Mouse (Mus musculus): Measurements from ENCODE around the gene Stat5b. TPM values are rescaled to one million over a fixed set of nuclear protein-coding genes. Genes with fewer than 3 reads are reported as not detected.

Stat5b gene
- total and polyA plus RNA-seq, 2 experiments from 2014 or later, result 8.8 to 22.6 TPM

DNA sequence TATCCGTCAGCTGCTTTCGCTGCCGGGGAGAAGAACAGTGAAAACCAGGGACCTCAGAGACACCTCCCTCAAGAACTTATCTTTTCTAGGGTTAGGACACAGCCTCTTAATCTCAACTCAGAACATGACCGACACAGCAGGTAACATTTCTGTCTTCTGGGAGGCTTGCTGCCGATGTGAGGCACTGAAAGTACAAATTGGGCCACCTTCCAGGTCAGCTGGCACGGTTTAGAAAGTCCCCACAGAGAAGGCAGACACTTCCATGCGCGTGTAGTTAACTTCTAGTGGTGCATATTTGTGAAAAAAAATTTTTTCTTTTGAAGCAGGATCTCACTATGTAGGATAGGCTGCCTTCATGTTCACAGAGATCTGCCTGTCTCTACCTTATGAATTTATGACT, 66.2 kb downstream of the Stat5b start:
- TF ChIP-seq CTCF (IDR thresholded peaks at IDR 0.05; ENCODE audit: low read depth), result no peak
- 78% methylated on average over 8 of the region's 8 CpGs for WGBS
- H3K9me3 ChIP-seq (ENCODE audit: low read length), result no peaks in the 10 kb centered on the region
- no peak overlapping the region for H3K9ac ChIP-seq
- H3K27me3 ChIP-seq (ENCODE audit: insufficient read depth, low read length), result no peaks in the 10 kb centered on the region
- peaks cover 23% of the 10 kb centered on the region for H3K36me3 ChIP-seq (ENCODE audit: insufficient read depth)
- no peak overlapping the region for H3K4me3 ChIP-seq (ENCODE audit: low read depth, low read length)
- no peak overlapping the region for H3K4me2 ChIP-seq (ENCODE audit: low read depth)
- H3K27ac ChIP-seq (ENCODE audit: low read depth, low read length), result no peak overlapping the region
- DNase-seq (no peak), ATAC-seq (no peak)
- H3K4me1 ChIP-seq (ENCODE audit: insufficient read depth), result no peaks in the 10 kb centered on the region

DNA sequence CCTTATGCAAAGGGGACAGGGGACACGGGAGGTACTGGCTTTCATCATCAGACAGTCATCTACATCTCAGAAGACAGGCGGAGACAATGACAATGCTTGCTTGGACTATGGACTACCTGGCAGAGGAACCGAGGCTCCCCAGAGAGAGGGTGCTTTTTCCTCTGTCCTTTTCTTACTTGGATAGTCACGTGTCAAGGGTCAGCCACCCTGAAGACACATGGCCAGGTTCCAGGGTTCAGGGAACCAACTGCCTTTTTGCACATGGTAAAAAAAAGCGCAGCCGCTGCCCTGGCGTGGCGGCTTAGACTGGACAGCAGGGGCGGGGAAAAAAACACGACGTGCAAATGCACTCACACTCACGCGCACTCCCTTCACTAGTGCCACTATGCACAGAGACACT, 68.0 kb downstream of the Stat5b start:
- Histone ChIP-seq H3K9me3 (ENCODE audit: low read length) (no peaks in the 10 kb centered on the region), H3K27me3 (ENCODE audit: insufficient read depth, low read length) (no peaks in the 10 kb centered on the region)

GRCm38 (mm10) chr11:100781763-100782475, 68.6 kb downstream of the Stat5b start:
- Histone ChIP-seq H3K27ac (ENCODE audit: low read depth, low read length) (no peak overlapping the region), H3K36me3 (ENCODE audit: insufficient read depth) (peaks cover 13% of the 10 kb centered on the region), H3K27me3 (ENCODE audit: insufficient read depth, low read length) (no peaks in the 10 kb centered on the region), H3K4me2 (ENCODE audit: low read depth) (no peak overlapping the region), H3K9ac (no peak overlapping the region), H3K4me1 (ENCODE audit: insufficient read depth) (no peaks in the 10 kb centered on the region), H3K4me3 (ENCODE audit: low read depth, low read length) (no peak overlapping the region), H3K9me3 (ENCODE audit: low read length) (no peaks in the 10 kb centered on the region)
- DNase-seq (no peak), ATAC-seq (no peak)
- TF ChIP-seq CTCF (IDR thresholded peaks at IDR 0.05; ENCODE audit: low read depth), result no peak
- 91% methylated on average over 15 of the region's 15 CpGs for WGBS

More for the DNA sequence above, 68.0 kb downstream of the Stat5b start:
- Histone ChIP-seq H3K27ac (ENCODE audit: low read depth, low read length) (no peak overlapping the region), H3K36me3 (ENCODE audit: insufficient read depth) (peaks cover 17% of the 10 kb centered on the region), H3K4me1 (ENCODE audit: insufficient read depth) (no peaks in the 10 kb centered on the region), H3K4me2 (ENCODE audit: low read depth) (no peak overlapping the region), H3K4me3 (ENCODE audit: low read depth, low read length) (no peak overlapping the region), H3K9ac (no peak overlapping the region)
- no peak for ATAC-seq
- no peak for DNase-seq
- WGBS, result 89% methylated on average over 13 of the region's 13 CpGs
- TF ChIP-seq CTCF (IDR thresholded peaks at IDR 0.05; ENCODE audit: low read depth), result no peak

- ATAC-seq (no peak), DNase-seq (no peak)
- 78% methylated on average over 8 of the region's 8 CpGs for WGBS
- Histone ChIP-seq H3K27ac (ENCODE audit: low read depth, low read length) (no peak overlapping the region), H3K9me3 (ENCODE audit: low read length) (no peaks in the 10 kb centered on the region), H3K4me2 (ENCODE audit: low read depth) (no peak overlapping the region), H3K27me3 (ENCODE audit: insufficient read depth, low read length) (no peaks in the 10 kb centered on the region), H3K4me3 (ENCODE audit: low read depth, low read length) (no peak overlapping the region), H3K9ac (no peak overlapping the region), H3K36me3 (ENCODE audit: insufficient read depth) (peaks cover 13% of the 10 kb centered on the region), H3K4me1 (ENCODE audit: insufficient read depth) (no peaks in the 10 kb centered on the region)
- no peak for TF ChIP-seq CTCF (IDR thresholded peaks at IDR 0.05; ENCODE audit: low read depth)
Observed at GRCm38 (mm10) chr11:100780247-100780646, 70.3 kb downstream of the Stat5b start.

DNA sequence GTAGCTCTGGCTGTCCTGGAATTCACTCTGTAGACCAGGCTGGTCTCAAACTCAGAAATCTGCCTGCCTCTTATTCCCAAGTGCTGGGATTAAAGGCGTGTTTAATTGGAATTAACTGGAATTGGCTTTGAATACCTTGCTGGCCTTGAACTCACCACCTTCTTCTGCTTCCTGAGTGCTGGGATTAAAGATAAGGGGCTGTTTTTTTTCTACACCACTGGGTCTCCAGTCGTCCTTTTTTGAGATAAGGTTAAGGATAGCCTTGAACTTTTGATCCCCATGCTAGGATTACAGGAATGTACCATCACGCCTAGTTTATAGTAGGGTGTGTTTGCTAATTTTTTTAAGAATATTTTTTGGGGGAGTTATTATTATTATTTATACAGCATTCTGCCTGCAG, 72.5 kb downstream of the Stat5b start:
- no peak for ATAC-seq
- Histone ChIP-seq H3K27ac (ENCODE audit: low read depth, low read length) (no peak overlapping the region), H3K4me2 (ENCODE audit: low read depth) (no peak overlapping the region), H3K27me3 (ENCODE audit: insufficient read depth, low read length) (no peaks in the 10 kb centered on the region), H3K9me3 (ENCODE audit: low read length) (no peaks in the 10 kb centered on the region), H3K9ac (no peak overlapping the region), H3K36me3 (ENCODE audit: insufficient read depth) (peaks cover 7% of the 10 kb centered on the region), H3K4me1 (ENCODE audit: insufficient read depth) (no peaks in the 10 kb centered on the region), H3K4me3 (ENCODE audit: low read depth, low read length) (no peak overlapping the region)
- 80% methylated on average over 3 of the region's 3 CpGs for WGBS
- no peak for TF ChIP-seq CTCF (IDR thresholded peaks at IDR 0.05; ENCODE audit: low read depth)
- no peak for DNase-seq

- Histone ChIP-seq H3K9ac (no peak overlapping the region), H3K27me3 (ENCODE audit: insufficient read depth, low read length) (no peaks in the 10 kb centered on the region), H3K9me3 (ENCODE audit: low read length) (no peaks in the 10 kb centered on the region), H3K4me3 (ENCODE audit: low read depth, low read length) (no peak overlapping the region), H3K36me3 (ENCODE audit: insufficient read depth) (no peaks in the 10 kb centered on the region), H3K4me1 (ENCODE audit: insufficient read depth) (0 out of 2 replicates have a peak, but pooled peaks cover under 1% of the 10 kb centered on the region), H3K27ac (ENCODE audit: low read depth, low read length) (no peak overlapping the region), H3K4me2 (ENCODE audit: low read depth) (no peak overlapping the region)
- 88% methylated on average over 10 of the region's 10 CpGs for WGBS
- DNase-seq, result no peak
- no peak for TF ChIP-seq CTCF (IDR thresholded peaks at IDR 0.05; ENCODE audit: low read depth)
- no peak for ATAC-seq
Observed at GRCm38 (mm10) chr11:100775921-100776320, 74.6 kb downstream of the Stat5b start.

GRCm38 (mm10) chr11:100774261-100774660, 76.3 kb downstream of the Stat5b start:
- Histone ChIP-seq H3K36me3 (ENCODE audit: insufficient read depth) (no peaks in the 10 kb centered on the region), H3K9me3 (ENCODE audit: low read length) (no peaks in the 10 kb centered on the region), H3K27ac (ENCODE audit: low read depth, low read length) (no peak overlapping the region), H3K9ac (no peak overlapping the region), H3K27me3 (ENCODE audit: insufficient read depth, low read length) (no peaks in the 10 kb centered on the region), H3K4me2 (ENCODE audit: low read depth) (no peak overlapping the region), H3K4me3 (ENCODE audit: low read depth, low read length) (no peak overlapping the region), H3K4me1 (ENCODE audit: insufficient read depth) (0 out of 2 replicates have a peak, but pooled peaks cover 3% of the 10 kb centered on the region)
- ATAC-seq (no peak), DNase-seq (no peak)
- no peak for TF ChIP-seq CTCF (IDR thresholded peaks at IDR 0.05; ENCODE audit: low read depth)
- WGBS, result 78% methylated on average over 4 of the region's 4 CpGs
